Mouse (Mus musculus) intestine, embryonic 15.5 days (tissue): Measurements from ENCODE around the gene Phgdh. TPM values are rescaled to one million over a fixed set of nuclear protein-coding genes. Genes with fewer than 3 reads are reported as not detected.

Experiments
- ATAC-seq: fragments of 200-750 bp; cut with Nextera tagmentation; 2 replicates; pipeline ENCODE4 v1.8.0; 2017; ENCODE audit warnings: moderate TSS enrichment, moderate library complexity
- H3K27ac ChIP-seq: fragments of 300-500 bp; sonication (generic); 2 replicates; pipeline ENCODE4 v1.5.1; 2015; ENCODE audit warnings: mild to moderate bottlenecking, inconsistent platforms
- H3K27me3 ChIP-seq: fragments of 300-500 bp; sonication (generic); replicated peaks from 2 replicates; pipeline ENCODE4 v1.6.1; 2015; ENCODE audit warnings: inconsistent platforms
- H3K36me3 ChIP-seq: fragments of 300-500 bp; sonication (generic); 2 replicates; pipeline ENCODE4 v1.6.1; 2015; ENCODE audit warnings: inconsistent platforms
- H3K4me1 ChIP-seq: fragments of 300-500 bp; sonication (generic); replicated peaks from 2 replicates; pipeline ENCODE4 v1.6.1; 2015; ENCODE audit warnings: inconsistent platforms
- H3K4me2 ChIP-seq: fragments of 300-500 bp; sonication (generic); replicated peaks from 2 replicates; pipeline ENCODE4 v1.6.1; 2015; ENCODE audit warnings: mild to moderate bottlenecking, inconsistent platforms
- H3K4me3 ChIP-seq: fragments of 300-500 bp; sonication (generic); replicated peaks from 2 replicates; pipeline ENCODE4 v1.5.1; 2015; ENCODE audit warnings: inconsistent platforms
- H3K9ac ChIP-seq: fragments of 300-500 bp; sonication (generic); 2 replicates; pipeline ENCODE4 v1.6.1; 2015; ENCODE audit warnings: inconsistent platforms
- H3K9me3 ChIP-seq: fragments of 300-500 bp; sonication (generic); 2 replicates; pipeline ENCODE4 v1.6.1; 2016; ENCODE audit warnings: inconsistent platforms
- WGBS: fragments of 180-500 bp; shearing (Covaris S2); methylation state at CpG from one replicate; pipeline ENCODE4 v1.1.7; 2015; 5-methylcytosine and 5-hydroxymethylcytosine counted together
- polyA plus RNA-seq: library from polyadenylated mRNA; unstranded; fragments of >200 nt; fragmentation: Nextera tagmentation; extraction: Ambion mirVana; gene quantifications from 2 replicates; pipeline ENCODE4 v1.2.1, GENCODE M21; 2015

The Phgdh gene
- polyA plus RNA-seq, 1 experiment from 2014 or later, result 291 TPM

DNA sequence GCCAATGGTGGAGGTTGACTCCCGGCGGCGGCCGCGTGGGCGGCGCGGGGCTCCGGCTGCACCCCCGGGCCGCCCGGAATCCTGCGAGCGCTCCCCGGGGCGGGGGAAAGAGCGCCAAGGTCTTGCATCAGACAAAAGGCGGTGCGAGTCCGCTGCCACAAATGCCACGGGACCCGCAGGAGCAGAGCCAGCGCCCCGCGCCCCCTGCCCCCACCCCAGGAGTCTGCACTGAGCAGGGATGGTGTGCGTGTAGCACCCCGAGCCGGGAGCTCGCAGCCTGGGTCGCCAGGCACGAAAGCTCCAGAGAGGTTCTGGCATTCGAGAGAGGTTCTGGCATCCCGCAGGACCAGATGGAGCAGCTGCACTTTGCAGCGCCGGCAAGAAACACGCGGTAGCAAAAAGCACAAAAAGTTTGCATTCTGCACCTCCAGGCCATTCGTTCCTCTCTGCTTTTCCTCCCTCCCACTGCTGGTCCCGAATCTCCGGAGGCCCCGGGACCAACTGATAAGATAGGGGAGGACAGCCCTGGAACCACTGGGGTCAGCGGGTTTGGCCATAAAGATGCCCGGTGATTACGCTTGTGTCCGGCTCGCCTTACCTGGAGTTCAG lies 589 bp downstream of the Phgdh start:
- Histone ChIP-seq H3K36me3 (no peaks in the 10 kb centered on the region), H3K9ac (peak overlapping the region; percentile 71), H3K4me1 (peaks cover 34% of the 10 kb centered on the region; the same call in 1 of the 2 replicates), H3K4me3 (peak overlapping the region; percentile 74), H3K9me3 (no peaks in the 10 kb centered on the region), H3K4me2 (peak overlapping the region; percentile 95), H3K27me3 (no peaks in the 10 kb centered on the region), H3K27ac (peak overlapping the region; percentile 87)
- under 1% methylated on average over 46 of the region's 46 CpGs for WGBS
- peak; percentile 57 for ATAC-seq

DNA sequence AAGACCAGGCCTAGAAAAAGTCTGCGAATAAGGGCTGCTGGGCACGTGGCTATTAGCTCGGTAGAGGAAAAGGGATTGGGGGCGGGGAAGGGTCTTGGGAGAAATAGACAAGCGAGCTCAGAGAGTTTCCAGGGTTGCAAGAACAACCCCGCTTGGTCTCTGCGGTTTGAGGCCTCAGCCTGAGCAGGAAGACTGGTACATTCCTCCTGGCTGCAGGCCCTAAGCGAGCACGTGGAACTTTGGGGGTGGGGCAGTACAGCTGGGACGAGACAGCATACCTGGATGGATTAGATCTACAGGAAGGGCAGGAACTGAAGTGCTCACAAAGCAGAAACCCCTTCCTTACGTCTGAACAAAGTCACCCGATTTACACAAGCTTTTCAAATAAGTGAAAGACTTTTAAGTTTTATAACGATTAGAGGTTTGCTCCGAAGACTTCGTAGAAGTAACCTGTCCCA lies 1.2 kb downstream of the Phgdh start:
- Histone ChIP-seq H3K4me2 (peak overlapping the region; percentile 95), H3K4me1 (peaks cover 38% of the 10 kb centered on the region; the same call in 1 of the 2 replicates), H3K27me3 (no peaks in the 10 kb centered on the region), H3K9me3 (no peaks in the 10 kb centered on the region), H3K36me3 (no peaks in the 10 kb centered on the region), H3K27ac (peak overlapping the region; percentile 87), H3K9ac (peak overlapping the region; percentile 71), H3K4me3 (peak overlapping the region; percentile 74)
- 5% methylated on average over 15 of the region's 15 CpGs for WGBS
- ATAC-seq, result peak; percentile 77

DNA sequence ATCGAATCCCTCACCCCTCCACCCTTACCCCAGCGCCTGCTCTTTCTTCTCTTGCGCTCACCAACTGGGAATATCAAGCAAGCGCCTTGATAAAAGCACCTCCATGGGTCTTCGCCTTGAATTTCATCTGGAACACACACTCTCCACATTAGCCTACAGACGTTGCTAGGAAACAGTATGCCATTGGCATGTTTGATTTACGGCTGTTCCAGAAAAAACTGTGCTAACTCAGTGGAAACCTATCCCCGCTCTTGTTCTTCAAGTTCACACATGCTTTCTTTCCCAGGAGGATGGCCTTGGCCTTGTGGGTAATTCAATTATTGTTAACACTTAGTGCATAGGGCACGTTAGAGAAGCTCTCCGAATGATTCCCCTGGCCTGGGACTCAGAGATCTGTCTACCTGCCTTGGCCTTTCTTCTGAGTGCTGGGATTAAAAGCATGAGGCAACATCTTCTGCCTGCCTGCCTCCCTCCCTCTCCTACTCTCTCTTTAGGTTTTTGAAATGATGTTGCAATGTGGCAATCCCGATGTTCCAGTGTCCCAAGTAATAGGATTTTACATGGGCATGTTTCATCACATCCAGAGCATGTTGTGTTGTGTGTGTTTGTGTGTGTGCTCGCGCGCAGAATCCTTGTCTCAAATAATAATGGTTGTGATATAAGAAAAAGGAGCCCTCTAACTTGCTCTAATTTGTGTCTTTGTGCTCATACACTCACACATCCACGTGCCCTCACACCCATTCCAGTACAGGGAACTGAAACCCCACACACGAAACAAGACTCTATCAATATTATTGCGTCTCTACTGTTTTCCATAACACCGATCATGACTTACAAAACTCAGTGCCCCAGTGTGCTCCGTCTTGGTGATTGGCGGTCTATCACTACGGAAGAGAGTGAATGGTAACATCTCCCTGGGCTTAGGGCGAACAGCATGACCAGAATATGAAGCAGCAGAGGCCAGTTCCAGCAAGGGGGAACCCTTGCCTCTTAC lies 2.8 kb downstream of the Phgdh start:
- Histone ChIP-seq H3K4me1 (peaks cover 38% of the 10 kb centered on the region; the same call in 1 of the 2 replicates), H3K4me3 (no peak overlapping the region), H3K36me3 (0 out of 2 replicates have a peak, but pooled peaks cover under 1% of the 10 kb centered on the region), H3K9me3 (no peaks in the 10 kb centered on the region), H3K27me3 (no peaks in the 10 kb centered on the region), H3K9ac (no peak overlapping the region), H3K4me2 (peak overlapping the region; percentile 95), H3K27ac (no peak overlapping the region)
- ATAC-seq, result no peak
- WGBS, result 76% methylated on average over 22 of the region's 22 CpGs

DNA sequence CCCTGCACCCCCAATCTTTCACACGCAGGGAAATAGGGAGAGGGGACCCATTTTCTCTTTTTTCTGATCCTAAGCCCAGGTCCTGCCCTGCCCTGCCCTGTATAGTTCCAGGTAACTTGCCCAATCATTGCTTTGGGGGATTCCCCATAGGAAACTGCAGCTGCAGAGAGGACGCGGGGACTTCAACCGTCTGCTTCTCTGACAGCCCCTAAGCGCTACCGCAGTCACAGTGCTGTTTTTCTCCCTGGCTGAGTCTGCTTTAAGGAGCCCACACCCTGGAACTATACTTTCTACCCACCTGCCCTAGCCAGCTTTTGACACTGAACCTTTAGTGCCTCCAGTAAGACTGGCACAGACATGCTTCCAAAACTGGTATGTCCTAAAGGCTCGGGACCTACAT lies 3.9 kb downstream of the Phgdh start:
- WGBS, result 67% methylated on average over 7 of the region's 7 CpGs

DNA sequence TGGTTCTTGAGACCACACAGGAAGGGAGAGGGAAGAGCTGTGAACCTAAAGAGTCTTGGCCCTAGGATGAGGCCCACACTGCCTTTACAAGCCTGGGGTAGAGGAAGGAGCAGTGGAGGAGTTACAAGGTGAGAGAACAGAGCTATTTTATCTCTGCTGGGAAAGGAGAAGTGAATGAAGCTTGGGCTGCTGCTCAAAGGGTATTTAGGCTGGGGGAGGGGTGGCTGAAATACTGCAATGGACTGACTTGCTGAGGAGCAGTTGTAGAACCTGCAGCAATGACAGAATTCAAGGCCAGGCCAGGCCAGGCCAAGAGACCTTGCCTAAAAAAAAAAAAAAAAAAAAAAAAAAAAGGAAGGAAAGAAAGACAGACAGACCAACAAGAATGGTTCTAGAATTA lies 4.5 kb downstream of the Phgdh start:
- no peak overlapping the region for H3K4me3 ChIP-seq
- ATAC-seq, result no peak
- peaks cover 38% of the 10 kb centered on the region; the same call in 1 of the 2 replicates for H3K4me1 ChIP-seq
- peaks cover 8% of the 10 kb centered on the region; the same call in 1 of the 2 replicates for H3K36me3 ChIP-seq
- H3K9ac ChIP-seq, result no peak overlapping the region
- no peaks in the 10 kb centered on the region for H3K9me3 ChIP-seq
- no peak overlapping the region for H3K4me2 ChIP-seq
- no peaks in the 10 kb centered on the region for H3K27me3 ChIP-seq
- no peak overlapping the region for H3K27ac ChIP-seq

More for the DNA sequence above, 3.9 kb downstream of the Phgdh start:
- no peaks in the 10 kb centered on the region for H3K27me3 ChIP-seq
- H3K4me1 ChIP-seq, result peaks cover 38% of the 10 kb centered on the region; the same call in 1 of the 2 replicates
- no peak overlapping the region for H3K27ac ChIP-seq
- peaks cover 8% of the 10 kb centered on the region; the same call in 1 of the 2 replicates for H3K36me3 ChIP-seq
- no peak overlapping the region for H3K4me3 ChIP-seq
- H3K4me2 ChIP-seq, result 0 out of 2 replicates have a peak overlapping the region, but pooled peaks have one; percentile 0
- no peak overlapping the region for H3K9ac ChIP-seq
- H3K9me3 ChIP-seq, result no peaks in the 10 kb centered on the region
- no peak for ATAC-seq

DNA sequence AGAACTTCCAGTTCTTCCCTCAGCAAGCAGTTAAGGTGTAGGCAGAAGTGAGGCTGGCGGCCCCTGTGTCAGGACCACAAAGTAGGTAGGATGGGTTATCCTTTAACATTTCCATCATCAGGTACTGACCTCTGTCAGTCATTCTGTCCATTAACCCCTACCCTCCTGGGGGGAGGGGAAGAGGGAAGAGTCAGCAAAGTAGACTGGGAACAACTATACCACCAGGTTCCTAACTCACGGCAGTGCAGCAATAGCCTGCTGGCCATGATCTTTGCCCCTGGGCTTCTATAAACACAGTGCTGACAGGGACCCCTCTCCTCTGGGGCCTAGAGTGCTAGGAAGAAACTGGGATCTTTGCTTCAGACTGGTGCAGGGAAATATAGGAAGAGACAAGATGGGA lies 5.8 kb downstream of the Phgdh start:
- H3K4me1 ChIP-seq, result peaks cover 38% of the 10 kb centered on the region; the same call in 1 of the 2 replicates
- H3K27ac ChIP-seq, result no peak overlapping the region
- no peak overlapping the region for H3K4me3 ChIP-seq
- no peak overlapping the region for H3K4me2 ChIP-seq
- no peaks in the 10 kb centered on the region for H3K27me3 ChIP-seq
- H3K9ac ChIP-seq, result no peak overlapping the region
- WGBS, result 67% methylated on average over 2 of the region's 2 CpGs
- no peak for ATAC-seq
- H3K9me3 ChIP-seq, result no peaks in the 10 kb centered on the region
- H3K36me3 ChIP-seq, result peaks cover 8% of the 10 kb centered on the region; the same call in 1 of the 2 replicates

DNA sequence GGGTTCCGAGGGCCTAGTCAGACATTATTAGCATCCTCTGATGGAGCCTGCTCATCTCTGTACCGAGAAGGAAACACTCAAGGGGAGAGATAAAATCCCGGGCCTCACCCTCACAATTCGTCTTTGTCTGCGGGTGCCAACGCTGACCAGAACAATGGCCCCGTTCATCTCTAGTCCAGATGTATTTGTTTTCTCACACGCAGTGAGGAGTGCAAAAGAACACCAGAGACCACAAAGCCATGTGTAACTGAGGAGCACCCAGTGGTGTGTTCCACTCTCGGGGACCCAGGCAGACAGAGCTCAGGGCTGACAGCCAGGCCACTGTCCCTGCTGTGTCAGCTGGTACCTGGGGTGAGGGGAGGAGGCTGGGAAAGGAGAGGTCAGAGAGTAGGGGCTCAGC lies 15.6 kb downstream of the Phgdh start:
- WGBS, result 71% methylated on average over 9 of the region's 9 CpGs
- H3K27ac ChIP-seq, result no peak overlapping the region
- H3K9me3 ChIP-seq, result no peaks in the 10 kb centered on the region
- H3K4me3 ChIP-seq, result no peak overlapping the region
- H3K9ac ChIP-seq, result no peak overlapping the region
- H3K4me2 ChIP-seq, result no peak overlapping the region
- no peaks in the 10 kb centered on the region for H3K4me1 ChIP-seq
- H3K27me3 ChIP-seq, result no peaks in the 10 kb centered on the region
- peaks cover 21% of the 10 kb centered on the region; the same call in 1 of the 2 replicates for H3K36me3 ChIP-seq
- no peak for ATAC-seq

DNA sequence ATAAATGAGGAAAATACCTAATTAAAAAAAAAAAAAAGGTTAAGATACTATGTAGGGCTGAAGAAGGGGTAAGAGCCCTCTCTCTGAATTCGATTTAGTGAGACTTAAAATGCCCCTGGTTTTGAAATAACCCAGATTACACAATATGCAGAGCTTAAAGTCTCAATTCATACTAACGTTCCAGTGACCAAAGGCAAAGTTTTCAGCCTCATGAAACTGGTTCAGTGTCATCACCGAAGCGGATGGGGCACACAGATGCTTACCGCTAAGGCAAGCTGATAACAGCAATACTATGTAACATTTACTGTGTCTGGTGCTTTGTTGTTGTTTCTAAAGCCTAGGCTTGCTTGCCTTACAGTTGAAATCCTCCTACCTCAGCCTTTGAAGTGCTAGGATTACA lies 17.6 kb downstream of the Phgdh start:
- Histone ChIP-seq H3K27me3 (no peaks in the 10 kb centered on the region), H3K4me3 (no peak overlapping the region), H3K4me2 (no peak overlapping the region), H3K9ac (no peak overlapping the region), H3K36me3 (peaks cover 21% of the 10 kb centered on the region; the same call in 1 of the 2 replicates), H3K9me3 (no peaks in the 10 kb centered on the region), H3K27ac (no peak overlapping the region), H3K4me1 (no peaks in the 10 kb centered on the region)
- no peak for ATAC-seq
- WGBS, result 89% methylated on average over 5 of the region's 5 CpGs

DNA sequence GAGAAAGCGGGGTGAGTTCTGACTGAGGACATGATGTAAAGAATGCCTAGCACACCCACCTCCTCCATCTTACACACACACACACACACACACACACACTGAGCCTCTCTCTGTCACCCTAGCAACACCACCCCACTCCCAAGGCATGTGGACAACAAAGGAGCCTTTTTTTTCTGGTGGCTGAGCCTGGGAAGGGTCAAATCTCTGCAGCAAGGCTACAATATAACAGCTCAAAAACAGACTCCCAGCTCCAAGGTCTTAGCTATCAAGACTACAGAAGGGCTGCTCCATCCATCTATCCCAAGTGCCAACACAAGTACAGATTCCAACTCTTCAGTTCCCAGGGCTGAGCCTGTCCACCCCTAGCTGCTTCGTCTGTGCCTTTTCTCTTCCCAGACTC lies 20.6 kb downstream of the Phgdh start:
- ATAC-seq, result no peak
- no peaks in the 10 kb centered on the region for H3K9me3 ChIP-seq
- no peaks in the 10 kb centered on the region for H3K27me3 ChIP-seq
- no peak overlapping the region for H3K9ac ChIP-seq
- H3K4me2 ChIP-seq, result no peak overlapping the region
- H3K4me3 ChIP-seq, result no peak overlapping the region
- H3K36me3 ChIP-seq, result peaks cover 16% of the 10 kb centered on the region; the same call in 1 of the 2 replicates
- H3K4me1 ChIP-seq, result no peaks in the 10 kb centered on the region
- no peak overlapping the region for H3K27ac ChIP-seq
- 83% methylated on average over 2 of the region's 2 CpGs for WGBS

DNA sequence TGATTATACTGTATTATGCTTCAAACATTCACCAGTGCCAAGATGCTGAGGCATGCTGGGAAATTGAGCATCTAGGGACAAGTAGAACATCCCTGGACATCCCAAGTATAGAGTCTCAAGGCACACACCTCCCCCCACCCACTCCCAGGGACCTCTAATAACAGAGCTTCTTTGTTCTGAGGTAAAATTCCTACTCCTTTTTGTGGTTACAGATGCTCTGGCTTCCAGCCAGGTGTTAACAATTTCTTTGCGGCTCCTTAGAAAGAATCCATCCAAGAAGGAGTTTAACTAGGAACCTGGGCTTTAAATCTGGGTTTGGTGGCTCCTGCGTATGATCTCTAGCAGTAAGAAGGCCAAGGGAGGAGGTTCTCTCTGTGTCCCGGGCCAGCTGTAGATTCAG lies 22.6 kb downstream of the Phgdh start:
- 0 out of 2 replicates have a peak, but pooled peaks cover 12% of the 10 kb centered on the region for H3K36me3 ChIP-seq
- ATAC-seq, result no peak
- H3K9me3 ChIP-seq, result no peaks in the 10 kb centered on the region
- no peaks in the 10 kb centered on the region for H3K4me1 ChIP-seq
- WGBS, result 67% methylated on average over 3 of the region's 3 CpGs
- no peaks in the 10 kb centered on the region for H3K27me3 ChIP-seq
- no peak overlapping the region for H3K27ac ChIP-seq
- no peak overlapping the region for H3K4me3 ChIP-seq
- H3K4me2 ChIP-seq, result no peak overlapping the region
- no peak overlapping the region for H3K9ac ChIP-seq

DNA sequence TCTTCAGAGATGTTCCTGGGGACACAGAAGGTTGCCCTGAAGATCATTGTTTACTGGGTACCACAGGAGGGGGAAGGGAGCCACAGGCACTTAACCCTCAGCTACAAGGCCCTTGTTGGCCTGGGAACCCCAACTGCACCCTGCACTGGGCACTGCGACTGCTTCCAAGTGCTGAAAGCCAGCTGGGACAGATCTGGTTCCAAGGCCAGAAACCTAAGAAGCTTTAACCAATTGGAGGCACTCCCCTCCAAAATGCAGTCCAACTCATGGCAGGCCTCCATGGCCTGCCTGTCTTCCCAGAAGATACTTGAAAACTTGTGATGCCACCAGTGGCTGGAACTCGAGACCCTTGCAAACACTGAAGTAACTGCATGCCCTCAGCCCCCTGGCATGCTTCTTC lies 24.6 kb downstream of the Phgdh start:
- Histone ChIP-seq H3K4me2 (no peak overlapping the region), H3K9me3 (no peaks in the 10 kb centered on the region), H3K27me3 (no peaks in the 10 kb centered on the region), H3K4me1 (no peaks in the 10 kb centered on the region), H3K4me3 (no peak overlapping the region), H3K27ac (no peak overlapping the region), H3K9ac (no peak overlapping the region), H3K36me3 (0 out of 2 replicates have a peak, but pooled peaks cover 4% of the 10 kb centered on the region)
- no peak for ATAC-seq
- WGBS, result 73% methylated on average over 2 of the region's 2 CpGs
